Mouse (Mus musculus): ENCODE measurements around the gene Stx4a.
"Not testable (repeated sequence)": the region's sequence is repeated elsewhere in the genome, so short reads cannot be mapped to it uniquely, and the experiment has no call there.

Stx4a gene

GRCm38 (mm10) chr7:127867641-127868040, 43.5 kb downstream of the Stx4a start:
- DNase-seq (ENCODE audit: low spot score in 2 of 2) = no peak

GRCm38 (mm10) chr7:127869149-127869810, 45.2 kb downstream of the Stx4a start:
- DNase-seq (ENCODE audit: low spot score in 2 of 2) = no peak

DNA sequence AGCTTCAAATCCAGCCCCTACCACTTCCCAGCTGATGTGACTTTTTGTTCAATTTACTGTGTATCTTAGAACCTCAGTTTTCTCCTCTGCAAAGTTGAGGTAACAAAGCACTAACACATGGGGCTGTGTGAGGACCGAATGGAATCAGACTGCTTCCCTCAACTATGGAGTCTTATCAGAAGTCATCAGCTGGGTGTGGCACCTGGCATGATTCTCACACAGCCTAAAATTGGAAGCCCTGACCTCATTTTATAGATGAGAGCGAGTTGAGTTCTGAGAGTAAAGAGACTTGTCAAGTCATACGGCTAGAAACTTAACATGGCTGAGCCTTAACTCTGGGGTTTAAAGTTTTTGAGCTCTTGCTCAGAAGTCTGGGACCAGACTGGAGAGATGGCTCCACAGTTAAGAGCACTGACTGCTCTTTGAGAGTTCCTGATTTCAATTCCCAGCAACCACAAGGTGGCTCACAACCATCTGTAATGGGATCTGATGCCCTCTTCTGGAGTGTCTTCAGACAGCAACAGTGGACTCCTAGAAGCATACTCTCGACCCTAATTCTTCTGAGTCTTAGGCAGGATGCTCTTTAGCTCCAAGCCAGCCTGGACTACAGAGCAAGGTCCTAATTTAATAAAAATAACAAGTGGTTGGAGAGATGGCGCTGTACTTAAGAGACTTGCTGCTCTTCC, 46.2 kb downstream of the Stx4a start:
- no peak for DNase-seq (ENCODE audit: low spot score in 2 of 2)

GRCm38 (mm10) chr7:127874812-127875626, 50.9 kb downstream of the Stx4a start:
- DNase-seq (ENCODE audit: low spot score in 2 of 2) = no peak

DNA sequence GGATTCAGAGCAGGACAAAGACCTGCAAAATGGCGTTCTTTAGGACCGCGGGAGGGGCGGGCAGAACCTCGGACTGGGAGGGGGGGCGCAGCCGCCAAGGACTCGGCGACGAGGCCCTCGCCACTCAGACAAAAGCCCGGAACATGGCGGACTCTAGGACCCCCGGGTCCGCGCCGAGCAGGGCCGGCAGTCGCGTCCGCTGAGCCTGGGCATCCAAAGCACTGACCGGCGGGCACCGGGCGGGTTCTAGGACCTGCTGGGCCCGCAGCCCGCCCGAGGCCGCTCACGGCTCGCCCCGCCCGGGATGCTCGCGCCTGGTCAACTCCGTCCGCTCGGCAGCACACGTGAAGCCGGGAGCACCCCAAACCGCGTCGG, 51.5 kb downstream of the Stx4a start:
- peak; percentile 92 to 93 for DNase-seq (ENCODE audit: low spot score in 2 of 2)

DNA sequence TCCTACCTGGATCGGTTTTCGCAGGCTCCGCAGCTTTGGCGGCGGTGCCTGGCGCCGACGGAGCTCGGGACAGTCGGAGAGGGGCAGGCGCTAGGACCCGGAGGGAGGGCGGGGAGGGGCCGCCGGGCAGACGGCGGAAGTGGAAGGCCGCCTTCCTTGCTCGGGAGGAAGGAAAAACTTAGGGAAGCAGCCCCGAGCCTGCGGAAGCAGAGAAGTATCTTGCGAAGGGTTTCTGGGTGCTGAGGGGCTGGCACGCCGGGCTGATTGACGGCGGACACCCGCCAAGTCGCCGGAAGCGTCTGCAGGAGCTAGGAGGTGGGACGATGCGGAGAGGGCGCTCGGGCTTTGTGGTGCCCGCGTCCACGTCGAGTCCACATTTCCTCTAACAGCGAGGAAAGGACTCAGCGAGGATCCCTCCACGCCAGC, 52.0 kb downstream of the Stx4a start, which contains the start of gene Zfp646:
Gene Zfp646 (plus strand): TSS at position 181 of the 426 bp plus-strand sequence.
- peak; percentile 70 to 71 for DNase-seq (ENCODE audit: low spot score in 2 of 2)

GRCm38 (mm10) chr7:127876467-127877348, 52.6 kb downstream of the Stx4a start, which contains the start of gene Zfp668:
Gene Zfp668 (minus strand): TSS chr7:127876828.
- peak; percentile 85 to 91 for DNase-seq (ENCODE audit: low spot score in 2 of 2)

- DNase-seq (ENCODE audit: low spot score in 2 of 2) = no peak
These were observed 55.2 kb downstream of the Stx4a start for GRCm38 (mm10) chr7:127879301-127879700.

- DNase-seq (ENCODE audit: low spot score in 2 of 2) = no peak
These were observed 56.3 kb downstream of the Stx4a start for GRCm38 (mm10) chr7:127880431-127880830.

DNA sequence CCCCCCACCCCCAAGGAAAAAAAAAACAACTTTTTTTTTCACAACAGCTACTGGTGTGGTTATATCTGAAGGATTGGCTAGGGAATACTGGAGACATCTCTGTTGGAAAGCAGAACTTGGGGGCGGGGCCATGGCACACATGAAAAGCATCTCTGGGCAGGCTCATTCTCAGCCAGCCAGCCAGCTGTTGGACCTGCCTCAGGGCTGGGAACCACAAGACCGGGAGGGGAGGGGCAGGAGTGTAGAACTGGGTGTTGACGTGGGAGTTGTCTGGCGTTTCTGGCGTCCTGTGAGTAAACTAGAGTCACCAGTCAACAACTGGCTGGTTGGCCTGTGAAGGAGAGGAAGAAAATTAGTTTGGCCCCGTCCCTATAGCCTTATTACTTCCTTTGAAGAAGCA, 61.9 kb downstream of the Stx4a start:
- DNase-seq (ENCODE audit: low spot score in 2 of 2) = peak; percentile 69 to 76

- DNase-seq (ENCODE audit: low spot score in 2 of 2) = no peak
These were observed 62.5 kb downstream of the Stx4a start for GRCm38 (mm10) chr7:127886551-127886950.

DNA sequence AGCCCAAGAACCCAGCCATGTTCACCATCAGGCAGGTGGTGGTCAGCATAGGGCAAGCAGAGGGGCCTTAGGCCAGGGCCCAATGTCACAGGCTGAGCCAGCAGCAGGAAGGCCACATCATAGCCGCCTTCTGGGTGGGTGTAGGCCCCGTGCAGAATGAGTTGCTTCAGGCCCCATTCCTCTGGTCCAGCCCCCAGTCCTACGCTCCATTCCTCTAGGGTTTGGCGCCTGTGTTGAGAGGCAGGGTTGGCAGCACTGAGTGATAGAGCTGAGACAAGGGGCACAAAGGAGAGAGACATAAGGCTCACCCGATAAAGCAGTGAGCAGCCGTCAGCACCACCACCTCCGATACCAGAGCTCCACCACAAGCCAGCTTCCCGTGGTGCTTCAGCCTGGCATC, 63.1 kb downstream of the Stx4a start:
- DNase-seq (ENCODE audit: low spot score in 2 of 2) = no peak

DNA sequence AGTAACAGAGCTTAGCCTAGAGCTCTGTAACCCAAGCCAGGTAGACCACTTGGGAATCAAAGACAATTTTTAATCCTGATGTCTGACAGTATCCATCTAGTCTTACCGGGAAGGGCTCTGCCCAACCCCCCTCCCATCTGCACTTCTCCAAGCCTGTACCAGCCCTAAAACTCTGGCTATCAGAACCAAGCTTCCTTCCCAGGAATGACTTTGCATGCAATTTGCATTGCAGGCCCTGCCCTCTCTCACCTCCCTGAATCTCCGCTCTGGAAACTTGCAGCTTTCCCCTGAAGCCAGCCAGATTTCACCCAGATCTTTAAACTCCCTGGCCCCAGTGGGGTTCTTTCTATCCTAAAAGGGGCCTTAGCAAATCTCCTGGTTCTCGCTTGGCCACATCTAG, 63.7 kb downstream of the Stx4a start:
- DNase-seq (ENCODE audit: low spot score in 2 of 2) = no peak

DNA sequence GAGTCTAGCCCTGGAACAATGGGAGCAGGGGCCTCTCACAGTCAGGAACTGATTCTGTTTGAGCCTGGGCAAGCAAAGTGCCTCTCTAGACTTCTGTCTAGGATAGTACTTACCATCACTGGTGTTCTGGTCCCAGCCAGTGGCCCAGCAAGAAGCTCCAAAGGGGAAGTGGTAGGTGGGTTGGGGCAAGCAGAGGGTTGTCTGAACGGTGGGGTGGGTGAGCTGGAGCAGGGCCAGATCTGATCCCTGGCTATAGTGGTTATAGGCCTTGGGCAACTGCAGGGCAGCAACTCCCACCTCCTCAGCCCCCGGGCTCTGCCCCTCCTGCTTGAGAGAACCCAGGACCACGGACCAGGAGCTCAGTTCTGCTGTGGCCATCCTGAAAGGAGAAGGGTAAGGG, 64.7 kb downstream of the Stx4a start:
- no peak for DNase-seq (ENCODE audit: low spot score in 2 of 2)

GRCm38 (mm10) chr7:127890798-127891197, 66.7 kb downstream of the Stx4a start, which contains the start of gene Prss53:
Gene Prss53 (minus strand): TSS chr7:127890970.
- no peak for DNase-seq (ENCODE audit: low spot score in 2 of 2)

GRCm38 (mm10) chr7:127894480-127894879, 70.4 kb downstream of the Stx4a start:
- DNase-seq (ENCODE audit: low spot score in 2 of 2) = no peak

DNA sequence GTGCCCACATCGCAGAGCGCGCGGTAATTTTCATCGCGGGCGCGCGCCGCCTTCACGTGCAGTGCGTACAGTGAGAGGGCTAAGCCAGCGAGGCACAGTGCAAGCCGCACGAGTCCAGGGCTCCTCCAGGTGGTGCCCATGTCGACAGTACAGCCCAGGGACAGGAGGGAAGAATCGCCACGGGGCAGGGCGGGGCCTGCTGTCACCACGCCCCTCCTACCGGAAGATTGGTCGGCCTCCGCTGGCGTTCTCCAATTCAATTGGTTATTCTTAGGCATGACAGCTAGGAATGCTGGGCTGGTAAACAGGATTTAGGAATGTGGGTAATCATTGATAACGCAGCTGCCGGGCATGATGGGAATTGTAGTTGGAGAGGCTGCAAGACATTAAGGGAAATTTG, 71.3 kb downstream of the Stx4a start, which contains the start of the genes Gm21974 and Vkorc1:
Gene Gm21974 (minus strand): TSS at position 13 of the 400 bp plus-strand sequence.
Gene Vkorc1 (minus strand): TSS at position 176 of the 400 bp plus-strand sequence.
- DNase-seq (ENCODE audit: low spot score in 2 of 2) = peak; percentile 94 to 95

- not testable (repeated sequence) for DNase-seq (ENCODE audit: low spot score in 2 of 2)
These were observed 71.8 kb downstream of the Stx4a start for GRCm38 (mm10) chr7:127895891-127896290.

DNA sequence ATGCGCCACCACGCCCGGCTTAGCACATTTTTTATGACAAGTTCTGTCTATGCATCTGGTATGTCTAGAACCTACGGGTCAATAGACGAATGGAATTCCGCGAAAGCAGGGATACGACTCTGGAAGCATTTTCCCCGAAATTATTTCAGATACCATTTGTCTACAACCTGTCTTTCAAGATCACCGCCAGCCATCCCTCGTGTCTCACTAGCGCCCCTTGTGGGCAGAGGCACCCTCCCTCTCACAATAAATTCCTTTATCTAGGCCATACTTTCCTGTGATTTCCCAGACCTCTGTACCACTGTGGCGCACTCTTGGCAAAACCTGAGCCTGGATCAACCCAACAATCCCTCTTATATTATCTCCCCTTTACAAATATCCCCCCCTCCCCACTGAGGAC, 72.3 kb downstream of the Stx4a start:
- no peak for DNase-seq (ENCODE audit: low spot score in 2 of 2)

DNA sequence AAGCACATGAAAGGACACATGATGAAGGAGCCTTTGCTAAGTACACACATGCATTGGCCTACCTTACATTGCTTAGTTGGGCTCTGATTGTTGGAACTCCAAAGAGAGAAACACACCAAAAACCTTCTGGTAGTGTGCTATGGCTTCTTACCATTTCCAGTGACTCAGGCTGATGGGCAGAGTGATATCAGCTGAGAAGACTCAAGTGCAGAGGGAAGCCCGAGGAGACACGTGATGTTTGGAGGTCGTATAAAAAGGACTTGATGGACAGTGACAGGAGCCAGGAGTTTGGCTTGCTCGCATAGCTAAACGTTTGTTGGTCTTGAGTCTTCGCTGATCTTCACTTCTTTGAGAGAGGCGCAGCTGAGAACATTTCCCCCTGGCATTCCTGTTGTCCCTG, 73.4 kb downstream of the Stx4a start:
- no peak for DNase-seq (ENCODE audit: low spot score in 2 of 2)

Measured in urinary bladder, postnatal 4 days (tissue).